Comparison of ENCODE assay signal across 8 mouse cellular contexts in genomic region chr3:88591950-88592731, GRCm38 (mm10). TPM values are rescaled to one million over a fixed set of nuclear protein-coding genes. Genes with fewer than 3 reads are reported as not detected.
DNase-seq lines count a peak whose midpoint lies in the region; ATAC-seq and TF ChIP-seq lines count a peak whose summit lies in the region.
"Had no signal": no experiment of that assay in that cellular context is flagged by ENCODE, and none has a peak within 500 bp of the region (broad histone marks: within the 10 kb centered on the region; RNA-seq: fewer than 3 reads in every experiment).

No protein-coding gene starts in this region.

- H3K9ac ChIP-seq in intestine, embryonic 14.5 days (ENCODE audit: low read length) = no peak overlapping the region

- H3K27ac ChIP-seq in intestine, embryonic 14.5 days (ENCODE audit: low read depth) = no peak overlapping the region
- peak overlapping the region; percentile 96 for H3K27ac ChIP-seq in small intestine, adult 2 months (ENCODE audit: insufficient read depth, low read depth, low read length)

- H3K4me2 ChIP-seq in intestine, embryonic 14.5 days (ENCODE audit: low read length) = no peak overlapping the region

- H3K27me3 ChIP-seq in intestine, embryonic 14.5 days (replicated peaks; ENCODE audit: control insufficient read depth, insufficient read depth, low read length) = no peaks in the 10 kb centered on the region
- H3K27me3 ChIP-seq in small intestine, adult 2 months (ENCODE audit: control insufficient read depth, insufficient read depth, low read length) = no peaks in the 10 kb centered on the region

- peak; percentile 15 for DNase-seq in right cerebral cortex, adult 18-20 months
- DNase-seq in right cerebral cortex, postnatal 36 days (ENCODE audit: low spot score in 2 of 2) = no peak
- DNase-seq in adipocyte (ENCODE audit: low spot score) = peak; percentile 85
- peak; percentile 66 for DNase-seq in intestine, embryonic 14.5 days (ENCODE audit: low spot score)
- peak; percentile 77 for DNase-seq in lung, adult 2 months

- H3K36me3 ChIP-seq in intestine, embryonic 14.5 days (ENCODE audit: control insufficient read depth, insufficient read depth, low read length) = peaks cover 18% of the 10 kb centered on the region
- peaks cover 14% of the 10 kb centered on the region for H3K36me3 ChIP-seq in small intestine, adult 2 months (ENCODE audit: control insufficient read depth, insufficient read depth, low read length)

- no peaks in the 10 kb centered on the region for H3K9me3 ChIP-seq in intestine, embryonic 14.5 days (ENCODE audit: control insufficient read depth, low read length)

- no peak; the same call in 1 of the 2 replicates for TF ChIP-seq POLR2A in lung, adult 2 months (IDR thresholded peaks at IDR 0.05; ENCODE audit: borderline replicate concordance, extremely low read depth, low read depth, low read length)
- peak; percentile 16; the same call in 1 of the 2 replicates for TF ChIP-seq POLR2A in small intestine, adult 2 months (IDR thresholded peaks at IDR 0.05; ENCODE audit: low read depth, low read length)

- H3K4me3 ChIP-seq in intestine, embryonic 14.5 days (ENCODE audit: low read depth, low read length) = no peak overlapping the region
- H3K4me3 ChIP-seq in lung, adult 2 months (replicated peaks; ENCODE audit: extremely low read depth, low read depth, low read length) = peak overlapping the region; percentile 59
- peak overlapping the region; percentile 80 for H3K4me3 ChIP-seq in small intestine, adult 2 months (ENCODE audit: low read depth, low read length)

- peaks cover 9% of the 10 kb centered on the region; the same call in 1 of the 2 replicates for H3K4me1 ChIP-seq in intestine, embryonic 14.5 days (replicated peaks; ENCODE audit: control insufficient read depth, insufficient read depth, low read length)
- peaks cover 12% of the 10 kb centered on the region for H3K4me1 ChIP-seq in lung, adult 2 months (ENCODE audit: control insufficient read depth, insufficient read depth, low read length)
- H3K4me1 ChIP-seq in small intestine, adult 2 months (ENCODE audit: control insufficient read depth, insufficient read depth, insufficient read length, low read length) = peaks cover 6% of the 10 kb centered on the region; the same call in 1 of the 2 replicates

- WGBS in intestine, embryonic 14.5 days = 31% methylated on average over 9 of the region's 9 CpGs
- WGBS in lung, adult 2 months = 3% methylated on average over 9 of the region's 9 CpGs
- 5% methylated on average over 9 of the region's 9 CpGs for WGBS in small intestine, adult 2 months

- peak; percentile 36; the same call in 1 of the 2 replicates for TF ChIP-seq CTCF in lung, adult 2 months (IDR thresholded peaks at IDR 0.05; ENCODE audit: insufficient read depth, low read length)
- TF ChIP-seq CTCF in small intestine, adult 2 months (IDR thresholded peaks at IDR 0.05; ENCODE audit: extremely low read depth, insufficient read length, insufficient replicate concordance, low read depth, low read length) = peak; percentile 25; the same call in 1 of the 2 replicates

- ATAC-seq in erythroid progenitor cell, adult 5-6 weeks (replicated peaks; ENCODE audit: low FRiP score, poor library complexity, severe bottlenecking) = peak; percentile 75
- no peak for ATAC-seq in intestine, embryonic 14.5 days (replicated peaks; ENCODE audit: low FRiP score, low TSS enrichment, low read depth)

RNA-seq across cellular contexts. Expression of gene Arhgef2, which starts 13.6 kb away (rescaled TPM):
- total RNA-seq in erythroid progenitor cell, adult 5-6 weeks (2015; ENCODE audit: low replicate concordance) = 17.7 and 23.9 TPM in 2 replicates
- 12.7 and 15.7 TPM in 2 replicates for total RNA-seq in erythroid progenitor cell, adult 5-6 weeks (2017; ENCODE audit: low replicate concordance)
- polyA plus RNA-seq in intestine, embryonic 14.5 days (2014; fragmentation: Nextera tagmentation; extraction: Ambion mirVana) = 87.0 and 98.4 TPM in 2 replicates
- polyA plus RNA-seq in lung, adult 2 months (2012; rRNA removed) = 186 and 233 TPM in 2 replicates
- polyA plus RNA-seq in small intestine, adult 2 months (2012; rRNA removed) = 49.5 and 110 TPM in 2 replicates

RNA-seq across cellular contexts. Expression of gene Ssr2, which starts 16.5 kb away (rescaled TPM):
- total RNA-seq in erythroid progenitor cell, adult 5-6 weeks (2015; ENCODE audit: low replicate concordance) = 97.7 and 101 TPM in 2 replicates
- total RNA-seq in erythroid progenitor cell, adult 5-6 weeks (2017; ENCODE audit: low replicate concordance) = 23.9 and 50.2 TPM in 2 replicates
- 290 and 316 TPM in 2 replicates for polyA plus RNA-seq in intestine, embryonic 14.5 days (2014; fragmentation: Nextera tagmentation; extraction: Ambion mirVana)
- polyA plus RNA-seq in lung, adult 2 months (2012; rRNA removed) = 139 and 188 TPM in 2 replicates
- 130 and 182 TPM in 2 replicates for polyA plus RNA-seq in small intestine, adult 2 months (2012; rRNA removed)

RNA-seq across cellular contexts. Expression of gene Ubqln4, which starts 38.6 kb away (rescaled TPM):
- 8.6 and 10.1 TPM in 2 replicates for total RNA-seq in erythroid progenitor cell, adult 5-6 weeks (2015; ENCODE audit: low replicate concordance)
- total RNA-seq in erythroid progenitor cell, adult 5-6 weeks (2017; ENCODE audit: low replicate concordance) = 6.3 and 7.6 TPM in 2 replicates
- 59.0 and 60.8 TPM in 2 replicates for polyA plus RNA-seq in intestine, embryonic 14.5 days (2014; fragmentation: Nextera tagmentation; extraction: Ambion mirVana)
- polyA plus RNA-seq in lung, adult 2 months (2012; rRNA removed) = 47.0 and 52.6 TPM in 2 replicates
- 26.0 and 35.4 TPM in 2 replicates for polyA plus RNA-seq in small intestine, adult 2 months (2012; rRNA removed)

RNA-seq across cellular contexts. Expression of gene Lamtor2, which starts 39.3 kb away (rescaled TPM):
- 9.0 and 12.6 TPM in 2 replicates for total RNA-seq in erythroid progenitor cell, adult 5-6 weeks (2015; ENCODE audit: low replicate concordance)
- 7.7 and 23.3 TPM in 2 replicates for total RNA-seq in erythroid progenitor cell, adult 5-6 weeks (2017; ENCODE audit: low replicate concordance)
- polyA plus RNA-seq in intestine, embryonic 14.5 days (2014; fragmentation: Nextera tagmentation; extraction: Ambion mirVana) = 98.9 and 102 TPM in 2 replicates
- polyA plus RNA-seq in lung, adult 2 months (2012; rRNA removed) = 116 and 135 TPM in 2 replicates
- polyA plus RNA-seq in small intestine, adult 2 months (2012; rRNA removed) = 99.8 and 167 TPM in 2 replicates

RNA-seq across cellular contexts. Expression of gene Rab25, which starts 44.0 kb away (rescaled TPM):
- total RNA-seq in erythroid progenitor cell, adult 5-6 weeks (2015; ENCODE audit: low replicate concordance) = not detected in 2 replicates
- not detected in 2 replicates for total RNA-seq in erythroid progenitor cell, adult 5-6 weeks (2017; ENCODE audit: low replicate concordance)
- polyA plus RNA-seq in intestine, embryonic 14.5 days (2014; fragmentation: Nextera tagmentation; extraction: Ambion mirVana) = 55.6 and 56.9 TPM in 2 replicates
- polyA plus RNA-seq in lung, adult 2 months (2012; rRNA removed) = 53.0 and 105 TPM in 2 replicates
- polyA plus RNA-seq in small intestine, adult 2 months (2012; rRNA removed) = 132 and 184 TPM in 2 replicates
- total RNA-seq: layer of hippocampus, postnatal 25 days had no signal

Comparison
In these comparisons a context has a peak if more than half of its experiments do, and no peak if none do; other contexts are left out.
1. DNase-seq: peak in right cerebral cortex, adult 18-20 months (single experiment), adipocyte (single experiment), intestine, embryonic 14.5 days (single experiment) and lung, adult 2 months (single experiment); none in right cerebral cortex, postnatal 36 days (0 of 2).